Mouse (Mus musculus): ENCODE results near the gene Fam221b. TPM values are rescaled to one million over a fixed set of nuclear protein-coding genes. Genes with fewer than 3 reads are reported as not detected.

The Fam221b gene
- total RNA-seq, 2 experiments from 2014 or later, result 1.0 to 1.3 TPM

GRCm38 (mm10) chr4:43631046-43631955, 37.6 kb downstream of the Fam221b start, which contains the start of gene Npr2:
Gene Npr2 (plus strand): TSS chr4:43631935.
- intact Hi-C loops (cut with DNase I), result loop anchor here (2.0 kb wide), 2 partner anchors 36 to 82 kb away; no protein-coding TSS in a partner anchor
- DNase-seq (ENCODE audit: extremely low spot score in 1 of 2, low spot score in 2 of 2), result peak in 1 of 2 experiments; percentile 71

- no peak for DNase-seq (ENCODE audit: extremely low spot score in 1 of 2, low spot score in 2 of 2)
- intact Hi-C loops (cut with DNase I), result loop anchor here (2.0 kb wide), 2 partner anchors 36 to 82 kb away; no protein-coding TSS in a partner anchor
These were observed 38.3 kb downstream of the Fam221b start for GRCm38 (mm10) chr4:43630671-43631045.

- DNase-seq (ENCODE audit: extremely low spot score in 1 of 2, low spot score in 2 of 2), result peak; percentile 78 to 91
- intact Hi-C loops (cut with DNase I), result loop anchor here (2.0 kb wide), 2 partner anchors 37 to 83 kb away; no protein-coding TSS in a partner anchor
These were observed 38.8 kb downstream of the Fam221b start for GRCm38 (mm10) chr4:43630030-43630581.

- intact Hi-C loops (cut with DNase I), result no loop called here
- no peak for DNase-seq (ENCODE audit: extremely low spot score in 1 of 2, low spot score in 2 of 2)
These were observed 39.7 kb downstream of the Fam221b start for GRCm38 (mm10) chr4:43629106-43629817.

- DNase-seq (ENCODE audit: extremely low spot score in 1 of 2, low spot score in 2 of 2), result no peak
- intact Hi-C loops (cut with DNase I), result no loop called here
These were observed 48.7 kb downstream of the Fam221b start for GRCm38 (mm10) chr4:43620146-43620778.

- intact Hi-C loops (cut with DNase I), result no loop called here
These were observed 55.8 kb downstream of the Fam221b start for GRCm38 (mm10) chr4:43613060-43613730.

GRCm38 (mm10) chr4:43612534-43612933, 56.4 kb downstream of the Fam221b start:
- DNase-seq (ENCODE audit: extremely low spot score in 1 of 2, low spot score in 2 of 2), result no peak
- intact Hi-C loops (cut with DNase I), result no loop called here

More at GRCm38 (mm10) chr4:43613060-43613730, 55.8 kb downstream of the Fam221b start:
- no peak for DNase-seq (ENCODE audit: extremely low spot score in 1 of 2, low spot score in 2 of 2)

Small RNA genes lying within 50 kb of the gene (microRNA-seq; reads per million reads assigned to microRNA genes)
- not detected for gene Gm25262

Other genes with a start within 250 kb of the Fam221b start
- under 1 TPM in 1 of 2 experiments, not detected in 1; 0.30 TPM for gene Fam166b, start 240.0 kb downstream of the Fam221b start, total RNA-seq (2021)
- gene Tesk1, start 227.2 kb downstream of the Fam221b start, total RNA-seq (2021), result 10 to 100 TPM; 71.7 to 74.2 TPM
- 1 to 10 TPM in 1 of 2 experiments, not detected in 1; 1.2 TPM for gene Cd72, start 214.5 kb downstream of the Fam221b start, total RNA-seq (2021)
- not detected for gene Sit1, start 185.4 kb downstream of the Fam221b start, total RNA-seq (2021)
- 10 to 100 TPM; 31.1 to 32.5 TPM for gene Ccdc107, start 176.2 kb downstream of the Fam221b start, total RNA-seq (2021)
- gene Arhgef39, start 169.4 kb downstream of the Fam221b start, total RNA-seq (2021), result 1 to 10 TPM; 1.1 to 1.4 TPM
- gene Car9, start 162.2 kb downstream of the Fam221b start, total RNA-seq (2021), result under 1 TPM in 1 of 2 experiments, not detected in 1; 0.45 TPM
- 1 to 10 TPM; 7.2 to 7.9 TPM for gene Tpm2, start 145.4 kb downstream of the Fam221b start, total RNA-seq (2021)
- 10 to 100 TPM; 74.4 to 74.6 TPM for gene Creb3, start 106.8 kb downstream of the Fam221b start, total RNA-seq (2021)
- 10 to 100 TPM; 48.7 to 55.3 TPM for gene Tln1, start 106.5 kb downstream of the Fam221b start, total RNA-seq (2021)
- gene Rgp1, start 90.4 kb downstream of the Fam221b start, total RNA-seq (2021), result 10 to 100 TPM; 48.5 to 49.7 TPM
- gene Gba2, start 90.3 kb downstream of the Fam221b start, total RNA-seq (2021), result 10 to 100 TPM; 64.1 to 67.1 TPM
- gene Msmp, start 84.7 kb downstream of the Fam221b start, total RNA-seq (2021), result not detected
- 10 to 100 TPM; 47.0 to 47.5 TPM for gene Npr2, start 37.2 kb downstream of the Fam221b start, total RNA-seq (2021)
- 1 to 10 TPM; 2.1 to 2.7 TPM for gene Spag8, start 15.6 kb downstream of the Fam221b start, total RNA-seq (2021)
- gene Hint2, start 12.7 kb downstream of the Fam221b start, total RNA-seq (2021), result 10 to 100 TPM; 25.3 to 30.5 TPM
- 10 to 100 TPM; 57.8 to 60.1 TPM for gene Tmem8b, start 174 bp downstream of the Fam221b start, total RNA-seq (2021)
- gene Olfr70, start 31.7 kb upstream of the Fam221b start, total RNA-seq (2021), result not detected
- not detected for gene Olfr71, start 41.1 kb upstream of the Fam221b start, total RNA-seq (2021)
- 1 to 10 TPM in 1 of 2 experiments, under 1 TPM in 1; 0.87 to 1.1 TPM for gene Hrct1, start 58.0 kb upstream of the Fam221b start, total RNA-seq (2021)
- gene Spaar, start 60.9 kb upstream of the Fam221b start, total RNA-seq (2021), result under 1 TPM; 0.43 TPM
- not detected for gene Olfr159, start 101.9 kb upstream of the Fam221b start, total RNA-seq (2021)
- gene Olfr156, start 154.8 kb upstream of the Fam221b start, total RNA-seq (2021), result not detected
- gene Olfr157, start 171.1 kb upstream of the Fam221b start, total RNA-seq (2021), result not detected
- not detected for gene Olfr155, start 182.4 kb upstream of the Fam221b start, total RNA-seq (2021)
- 1 to 10 TPM; 5.2 to 6.8 TPM for gene Reck, start 206.4 kb upstream of the Fam221b start, total RNA-seq (2021)